Mouse (Mus musculus): Measurements from ENCODE around the gene Entpd2. TPM values are rescaled to one million over a fixed set of nuclear protein-coding genes. Genes with fewer than 3 reads are reported as not detected.

The Entpd2 gene
- polyA plus RNA-seq (2016; fragmentation: Nextera tagmentation; extraction: Ambion mirVana): 0.20 TPM in 2 replicates

GRCm38 (mm10) chr2:25395721-25396596, at the start of gene Entpd2:
TSS of gene Entpd2 (plus strand) at chr2:25395874.
- H3K36me3 ChIP-seq: no peaks in the 10 kb centered on the region
- ATAC-seq (ENCODE audit: low FRiP score, low read depth): no peak
- H3K4me2 ChIP-seq (replicated peaks): peak within 1 kb of the TSS; percentile 58
- no peak within 1 kb of the TSS for H3K9ac ChIP-seq (replicated peaks)
- H3K27ac ChIP-seq (replicated peaks): no peak within 1 kb of the TSS
- peaks cover 82% of the 10 kb centered on the region for H3K27me3 ChIP-seq
- 2% methylated on average over 57 of the region's 57 CpGs for WGBS
- H3K9me3 ChIP-seq: no peaks in the 10 kb centered on the region
- peaks cover 22% of the 10 kb centered on the region for H3K4me1 ChIP-seq
- peak within 1 kb of the TSS; percentile 34 for H3K4me3 ChIP-seq

DNA sequence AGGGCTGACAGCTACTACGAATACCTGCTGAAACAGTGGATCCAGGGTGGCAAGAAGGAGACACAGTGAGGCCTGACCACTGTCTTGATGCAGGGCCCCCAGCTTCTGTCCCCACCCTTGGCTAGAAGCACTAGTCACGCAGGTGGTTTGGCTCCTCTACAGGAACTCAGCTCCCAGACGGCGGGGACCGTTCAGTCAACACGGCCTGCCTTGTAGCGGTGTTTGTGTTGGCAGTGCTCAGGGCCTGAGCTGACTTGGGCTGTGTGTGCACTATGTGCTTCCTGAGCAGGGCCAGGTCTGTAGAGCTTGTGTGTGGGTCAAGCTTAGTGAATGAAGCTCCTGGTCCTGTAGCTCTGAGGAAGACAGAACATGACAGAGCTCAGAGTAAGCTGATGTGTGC, 47.5 kb upstream of the Entpd2 start:
- H3K27ac ChIP-seq (replicated peaks): no peak overlapping the region
- no peak for ATAC-seq (ENCODE audit: low FRiP score, low read depth)
- H3K4me2 ChIP-seq (replicated peaks): no peak overlapping the region
- no peak overlapping the region for H3K9ac ChIP-seq (replicated peaks)
- H3K27me3 ChIP-seq: no peaks in the 10 kb centered on the region
- 92% methylated on average over 7 of the region's 7 CpGs for WGBS
- no peak overlapping the region for H3K4me3 ChIP-seq
- H3K4me1 ChIP-seq: no peaks in the 10 kb centered on the region
- peaks cover 97% of the 10 kb centered on the region for H3K36me3 ChIP-seq
- no peaks in the 10 kb centered on the region for H3K9me3 ChIP-seq

DNA sequence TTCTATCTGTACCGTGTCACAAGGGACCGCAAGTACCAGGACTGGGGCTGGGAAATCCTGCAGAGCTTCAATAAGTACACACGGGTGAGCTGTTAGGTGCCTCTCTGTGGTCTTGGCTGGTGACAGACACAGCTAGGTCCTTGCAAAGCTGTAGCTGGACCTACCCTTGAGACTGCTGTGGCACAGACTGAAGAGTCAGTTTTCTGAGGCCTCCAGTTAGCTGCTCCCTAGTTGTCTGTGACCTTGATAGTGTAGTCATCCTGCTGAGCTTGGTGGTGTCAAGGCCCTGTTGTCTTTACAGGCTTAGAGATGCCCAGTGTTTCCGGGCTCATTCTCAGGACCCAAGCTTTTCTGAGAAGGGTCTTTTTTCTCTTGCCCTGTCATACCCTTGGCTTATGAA, 46.2 kb upstream of the Entpd2 start:
- H3K36me3 ChIP-seq: peaks cover 91% of the 10 kb centered on the region
- no peak overlapping the region for H3K9ac ChIP-seq (replicated peaks)
- no peaks in the 10 kb centered on the region for H3K9me3 ChIP-seq
- no peak overlapping the region for H3K4me3 ChIP-seq
- no peaks in the 10 kb centered on the region for H3K4me1 ChIP-seq
- ATAC-seq (ENCODE audit: low FRiP score, low read depth): no peak
- WGBS: 89% methylated on average over 4 of the region's 4 CpGs
- no peak overlapping the region for H3K27ac ChIP-seq (replicated peaks)
- no peak overlapping the region for H3K4me2 ChIP-seq (replicated peaks)
- H3K27me3 ChIP-seq: no peaks in the 10 kb centered on the region

- H3K4me1 ChIP-seq: peaks cover 10% of the 10 kb centered on the region
- 98% methylated on average over 3 of the region's 3 CpGs for WGBS
Measured at GRCm38 (mm10) chr2:25350701-25351100, 45.0 kb upstream of the Entpd2 start.

GRCm38 (mm10) chr2:25354211-25354610, 41.5 kb upstream of the Entpd2 start:
- no peak for ATAC-seq (ENCODE audit: low FRiP score, low read depth)
- Histone ChIP-seq H3K27me3 (no peaks in the 10 kb centered on the region), H3K36me3 (peaks cover 47% of the 10 kb centered on the region), H3K4me2 (replicated peaks) (no peak overlapping the region), H3K9me3 (no peaks in the 10 kb centered on the region), H3K4me1 (peaks cover 21% of the 10 kb centered on the region), H3K27ac (replicated peaks) (no peak overlapping the region), H3K9ac (replicated peaks) (no peak overlapping the region), H3K4me3 (no peak overlapping the region)
- WGBS: 92% methylated on average over 6 of the region's 6 CpGs

More at GRCm38 (mm10) chr2:25350701-25351100, 45.0 kb upstream of the Entpd2 start:
- H3K4me2 ChIP-seq (replicated peaks): no peak overlapping the region
- ATAC-seq (ENCODE audit: low FRiP score, low read depth): no peak
- H3K27ac ChIP-seq (replicated peaks): no peak overlapping the region
- H3K27me3 ChIP-seq: no peaks in the 10 kb centered on the region
- H3K4me3 ChIP-seq: no peak overlapping the region
- no peak overlapping the region for H3K9ac ChIP-seq (replicated peaks)
- no peaks in the 10 kb centered on the region for H3K9me3 ChIP-seq
- peaks cover 79% of the 10 kb centered on the region for H3K36me3 ChIP-seq

DNA sequence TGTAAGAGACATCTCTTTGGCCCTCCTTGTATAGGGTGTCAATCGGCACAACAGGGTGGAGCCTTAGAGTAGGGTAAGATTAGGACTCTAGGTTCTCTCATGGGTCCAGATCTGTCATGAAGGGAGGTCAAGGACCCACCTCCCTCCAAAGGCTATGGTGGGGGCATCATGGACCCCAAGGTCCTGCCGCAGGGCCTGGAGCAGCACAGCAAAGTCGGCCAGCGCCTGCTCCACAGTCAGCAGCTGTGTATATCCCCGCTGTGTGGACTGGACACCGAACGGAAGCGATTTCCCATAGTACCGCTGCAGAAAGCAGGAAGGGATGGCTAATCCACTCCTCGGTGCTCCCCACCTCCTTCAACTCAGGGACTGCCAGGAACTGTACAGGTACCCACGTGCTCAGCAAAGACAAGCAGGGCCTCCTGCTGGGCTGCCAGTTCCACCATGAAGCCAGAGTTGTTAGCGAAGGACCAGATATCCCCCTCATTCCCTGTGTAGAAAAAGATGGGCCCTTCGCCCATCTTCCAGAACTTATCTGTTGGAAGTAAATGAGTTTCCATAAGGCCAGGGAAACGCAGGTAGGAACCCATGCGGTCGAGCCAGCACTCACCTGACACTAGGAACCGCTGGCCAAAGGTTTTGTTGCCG, 40.1 kb upstream of the Entpd2 start:
- 0 out of 2 replicates have a peak, but pooled peaks have one; percentile 35 for ATAC-seq (ENCODE audit: low FRiP score, low read depth)
- H3K4me1 ChIP-seq: peaks cover 21% of the 10 kb centered on the region
- H3K9me3 ChIP-seq: no peaks in the 10 kb centered on the region
- WGBS: 41% methylated on average over 18 of the region's 18 CpGs
- no peaks in the 10 kb centered on the region for H3K27me3 ChIP-seq
- peaks cover 33% of the 10 kb centered on the region for H3K36me3 ChIP-seq
- H3K27ac ChIP-seq (replicated peaks): no peak overlapping the region
- H3K4me3 ChIP-seq: peak overlapping the region; percentile 55
- H3K4me2 ChIP-seq (replicated peaks): peak overlapping the region; percentile 81
- H3K9ac ChIP-seq (replicated peaks): peak overlapping the region; percentile 49

DNA sequence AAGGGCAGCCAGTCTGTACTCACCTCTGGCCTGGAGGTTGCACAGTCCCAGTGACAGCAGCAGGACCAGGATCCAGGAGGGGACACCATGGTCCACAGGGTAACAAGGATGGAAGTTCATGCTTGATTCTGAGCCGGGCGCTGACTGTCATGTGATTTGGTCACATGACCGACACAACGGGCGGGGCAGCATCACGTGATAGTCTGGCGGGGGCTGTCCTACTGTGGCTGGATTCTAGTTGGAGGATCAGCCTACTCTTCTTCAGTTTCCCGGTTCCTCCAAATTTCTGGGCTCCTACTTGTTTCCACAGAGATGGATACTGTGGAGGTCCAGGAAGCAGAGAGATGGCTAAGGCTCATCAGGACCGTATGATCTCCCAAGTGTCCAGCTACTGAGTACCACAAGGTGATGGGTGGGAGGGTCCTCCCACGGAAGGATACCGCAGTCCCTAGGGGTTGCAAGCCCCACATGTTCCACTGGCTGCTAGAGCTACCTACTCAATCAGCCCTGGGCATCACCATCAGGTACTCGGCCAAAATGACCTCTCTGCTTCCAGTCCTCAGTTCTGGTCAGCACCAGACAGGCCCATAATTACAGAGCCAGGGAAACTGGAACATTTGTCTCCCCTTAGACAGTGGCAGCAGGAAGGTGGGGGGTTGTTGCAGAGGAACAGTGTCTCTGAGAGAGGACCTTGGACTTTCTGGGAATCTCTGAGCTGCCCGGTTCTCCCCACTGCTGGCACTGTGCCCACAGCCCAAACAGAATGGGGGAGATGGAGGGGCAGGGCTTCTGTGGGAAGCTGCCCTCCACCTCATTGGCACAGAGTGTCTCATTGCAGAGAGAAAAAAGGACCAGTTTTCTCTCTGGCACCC, 39.2 kb upstream of the Entpd2 start, which contains the start of gene Dpp7:
Dpp7 (minus strand) TSS at position 152 of the 872 bp plus-strand sequence.
- Histone ChIP-seq H3K27me3 (no peaks in the 10 kb centered on the region), H3K4me1 (peaks cover 21% of the 10 kb centered on the region), H3K9me3 (no peaks in the 10 kb centered on the region), H3K4me2 (replicated peaks) (peak within 1 kb of the TSS; percentile 81), H3K9ac (replicated peaks) (peak within 1 kb of the TSS; percentile 49), H3K4me3 (peak within 1 kb of the TSS; percentile 55), H3K36me3 (peaks cover 24% of the 10 kb centered on the region), H3K27ac (replicated peaks) (no peak within 1 kb of the TSS)
- WGBS: 7% methylated on average over 13 of the region's 13 CpGs
- peak; percentile 87 for ATAC-seq (ENCODE audit: low FRiP score, low read depth)

- H3K9me3 ChIP-seq: no peaks in the 10 kb centered on the region
- H3K27me3 ChIP-seq: peaks cover 26% of the 10 kb centered on the region
- no peak for ATAC-seq (ENCODE audit: low FRiP score, low read depth)
- H3K27ac ChIP-seq (replicated peaks): no peak overlapping the region
- WGBS: 84% methylated on average over 4 of the region's 4 CpGs
- peaks cover 22% of the 10 kb centered on the region for H3K4me1 ChIP-seq
- H3K36me3 ChIP-seq: no peaks in the 10 kb centered on the region
- H3K4me3 ChIP-seq: no peak overlapping the region
- H3K4me2 ChIP-seq (replicated peaks): no peak overlapping the region
- no peak overlapping the region for H3K9ac ChIP-seq (replicated peaks)
Measured at GRCm38 (mm10) chr2:25359848-25360247, 35.8 kb upstream of the Entpd2 start.

DNA sequence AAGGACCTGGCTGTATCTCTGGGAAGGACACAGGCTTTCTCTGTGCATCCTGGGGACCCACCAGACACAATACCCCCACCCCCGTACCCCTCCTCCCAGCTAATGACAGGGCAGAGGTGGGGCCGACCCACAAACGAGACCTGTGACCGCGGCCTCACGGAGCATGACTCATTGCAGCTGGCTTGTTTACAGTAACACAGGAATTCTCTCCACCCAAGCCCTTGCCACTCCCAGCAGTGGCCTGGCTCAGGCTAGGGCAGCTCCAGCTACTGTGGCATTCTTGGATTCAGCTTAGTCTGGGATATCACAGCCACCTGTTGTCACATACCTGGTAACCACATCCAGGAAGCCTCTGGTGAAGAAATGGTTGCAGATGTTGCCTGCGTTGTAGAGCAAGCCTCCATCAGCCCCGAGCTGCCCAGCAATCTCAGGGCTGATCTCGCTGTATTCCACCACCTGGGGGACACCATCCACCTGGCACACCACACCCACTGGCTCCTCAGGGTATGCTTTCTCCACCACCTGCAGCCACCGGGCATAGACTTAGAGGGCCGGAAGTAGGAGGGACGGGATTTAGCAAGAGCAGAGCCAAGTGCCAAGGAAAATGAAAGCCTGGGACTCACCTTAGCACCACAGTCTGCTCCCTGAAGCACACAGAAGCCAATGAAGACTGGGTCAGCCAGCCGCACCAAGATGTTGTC, 32.0 kb upstream of the Entpd2 start:
- peaks cover 55% of the 10 kb centered on the region for H3K27me3 ChIP-seq
- no peak for ATAC-seq (ENCODE audit: low FRiP score, low read depth)

DNA sequence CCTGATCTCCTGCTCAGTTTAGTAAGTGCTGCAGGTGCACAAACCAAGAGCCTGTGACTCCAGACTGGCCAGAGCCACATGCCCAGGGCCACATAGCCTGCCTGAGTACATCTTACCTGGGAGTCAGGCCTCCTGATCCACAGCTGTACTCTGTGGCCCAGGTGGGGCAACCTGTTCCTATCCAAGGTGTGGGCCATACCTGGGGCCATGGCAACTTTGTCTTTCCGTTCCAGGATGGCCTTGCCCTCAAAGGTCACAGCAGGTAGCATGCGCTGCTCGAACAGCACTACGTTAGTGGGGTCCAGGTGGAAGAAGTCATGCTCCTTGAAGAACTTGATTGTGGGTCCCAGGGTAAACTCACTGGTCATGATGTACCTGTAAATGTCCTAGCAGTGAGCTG, 31.4 kb upstream of the Entpd2 start:
- no peak for ATAC-seq (ENCODE audit: low FRiP score, low read depth)
- no peak overlapping the region for H3K4me2 ChIP-seq (replicated peaks)
- H3K36me3 ChIP-seq: no peaks in the 10 kb centered on the region
- no peaks in the 10 kb centered on the region for H3K9me3 ChIP-seq
- peaks cover 55% of the 10 kb centered on the region for H3K27me3 ChIP-seq
- WGBS: 88% methylated on average over 4 of the region's 4 CpGs
- peaks cover 10% of the 10 kb centered on the region for H3K4me1 ChIP-seq
- H3K4me3 ChIP-seq: no peak overlapping the region
- no peak overlapping the region for H3K9ac ChIP-seq (replicated peaks)
- no peak overlapping the region for H3K27ac ChIP-seq (replicated peaks)

More for the DNA sequence above, 32.0 kb upstream of the Entpd2 start:
- H3K4me1 ChIP-seq: peaks cover 10% of the 10 kb centered on the region
- no peaks in the 10 kb centered on the region for H3K9me3 ChIP-seq
- no peak overlapping the region for H3K4me2 ChIP-seq (replicated peaks)
- H3K4me3 ChIP-seq: no peak overlapping the region
- no peak overlapping the region for H3K9ac ChIP-seq (replicated peaks)
- no peaks in the 10 kb centered on the region for H3K36me3 ChIP-seq
- 73% methylated on average over 13 of the region's 13 CpGs for WGBS
- H3K27ac ChIP-seq (replicated peaks): no peak overlapping the region

DNA sequence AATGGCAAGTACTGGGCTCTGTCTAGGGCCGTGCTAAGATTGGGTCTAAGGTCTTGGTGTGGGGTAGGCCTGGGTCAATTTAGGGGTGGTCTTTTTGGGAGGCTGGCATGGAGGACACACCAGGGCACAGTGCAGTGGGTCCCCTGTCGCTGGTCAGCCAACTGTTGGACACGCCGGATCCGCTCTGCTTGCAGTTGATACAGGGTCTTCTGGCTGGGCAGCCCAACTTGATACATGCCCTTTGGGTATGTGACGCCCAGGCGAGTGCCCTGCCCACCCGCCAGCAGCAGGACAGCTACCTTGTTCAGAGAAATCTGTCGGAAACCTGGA, 30.9 kb upstream of the Entpd2 start:
- peaks cover 55% of the 10 kb centered on the region for H3K27me3 ChIP-seq
- WGBS: 29% methylated on average over 9 of the region's 9 CpGs
- peak overlapping the region; percentile 94 for H3K4me2 ChIP-seq (replicated peaks)
- H3K9ac ChIP-seq (replicated peaks): peak overlapping the region; percentile 48
- ATAC-seq (ENCODE audit: low FRiP score, low read depth): no peak
- peaks cover 10% of the 10 kb centered on the region for H3K4me1 ChIP-seq
- no peak overlapping the region for H3K27ac ChIP-seq (replicated peaks)
- H3K36me3 ChIP-seq: no peaks in the 10 kb centered on the region
- peak overlapping the region; percentile 51 for H3K4me3 ChIP-seq
- H3K9me3 ChIP-seq: no peaks in the 10 kb centered on the region
